Mouse (Mus musculus) bone marrow, adult 2 months (tissue): ENCODE measurements at regions not wholly inside any gene's neighbourhood (a gene's known extent, or its start where the extent isn't known, plus 50 kb on each side); places are given as distances from the start of the nearest gene placed in this dataset.

Source experiments
- CTCF ChIP-seq: fragments of 200-500 bp; IDR thresholded peaks from 2 replicates; pipeline ENCODE4 v1.5.1; 2011; ENCODE audit warnings: low read length, control low read depth; ENCODE audit not compliant: control insufficient read depth, insufficient read depth
- POLR2A ChIP-seq: fragments of 200-500 bp; IDR thresholded peaks from 2 replicates; pipeline ENCODE4 v1.6.1; 2011; ENCODE audit warnings: low read depth, mild to moderate bottlenecking, control low read depth, low read length, borderline replicate concordance; ENCODE audit not compliant: control insufficient read depth

- no peak for TF ChIP-seq CTCF
- no peak for TF ChIP-seq POLR2A
These were observed 140.0 kb upstream of the Slc25a13 start for GRCm38 (mm10) chr6:6356967-6357366.
